Mouse (Mus musculus): ENCODE data around the gene Rasgrp4.
"Not testable (repeated sequence)": the region's sequence is repeated elsewhere in the genome, so short reads cannot be mapped to it uniquely, and the experiment has no call there.

Gene Rasgrp4

DNA sequence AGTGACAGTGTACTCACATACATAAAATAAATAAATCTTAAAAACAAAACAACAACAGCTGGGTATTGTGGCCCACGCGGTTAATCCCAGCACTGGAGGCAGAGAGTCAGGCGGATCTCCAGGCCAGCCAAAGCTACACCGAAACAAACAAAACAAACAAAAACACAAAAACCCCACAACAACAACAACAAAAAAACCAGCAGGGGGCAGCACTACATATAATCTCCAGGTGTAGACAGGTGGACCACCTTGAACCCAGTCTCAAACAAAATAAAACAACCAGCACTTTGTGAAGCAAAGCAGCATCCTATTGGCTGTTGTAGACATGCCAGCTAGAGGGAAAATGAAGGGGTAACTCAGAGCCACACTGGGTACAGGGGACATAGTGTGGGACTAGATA, 43.5 kb downstream of the Rasgrp4 start:
- no peak for DNase-seq (ENCODE audit: low spot score)

DNA sequence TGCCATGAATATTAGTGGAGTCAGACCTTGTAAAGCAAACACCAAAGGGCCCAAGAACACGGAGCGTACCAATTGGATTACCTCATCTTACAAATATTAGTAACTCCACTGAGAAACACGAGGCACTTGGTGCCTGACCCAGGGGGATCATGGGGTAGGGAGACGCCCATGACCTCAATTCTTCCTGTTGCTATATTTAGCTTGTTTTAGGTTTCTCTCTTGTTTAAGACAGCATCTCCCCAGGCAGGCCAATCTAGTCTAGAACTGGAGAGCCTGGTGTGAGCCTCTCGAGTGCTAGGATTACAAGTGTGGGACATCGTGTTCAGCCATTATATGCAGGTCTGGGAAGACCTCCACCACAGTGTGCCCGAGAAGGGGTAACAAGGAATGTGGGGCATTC, 44.7 kb downstream of the Rasgrp4 start:
- DNase-seq (ENCODE audit: low spot score), result no peak

DNA sequence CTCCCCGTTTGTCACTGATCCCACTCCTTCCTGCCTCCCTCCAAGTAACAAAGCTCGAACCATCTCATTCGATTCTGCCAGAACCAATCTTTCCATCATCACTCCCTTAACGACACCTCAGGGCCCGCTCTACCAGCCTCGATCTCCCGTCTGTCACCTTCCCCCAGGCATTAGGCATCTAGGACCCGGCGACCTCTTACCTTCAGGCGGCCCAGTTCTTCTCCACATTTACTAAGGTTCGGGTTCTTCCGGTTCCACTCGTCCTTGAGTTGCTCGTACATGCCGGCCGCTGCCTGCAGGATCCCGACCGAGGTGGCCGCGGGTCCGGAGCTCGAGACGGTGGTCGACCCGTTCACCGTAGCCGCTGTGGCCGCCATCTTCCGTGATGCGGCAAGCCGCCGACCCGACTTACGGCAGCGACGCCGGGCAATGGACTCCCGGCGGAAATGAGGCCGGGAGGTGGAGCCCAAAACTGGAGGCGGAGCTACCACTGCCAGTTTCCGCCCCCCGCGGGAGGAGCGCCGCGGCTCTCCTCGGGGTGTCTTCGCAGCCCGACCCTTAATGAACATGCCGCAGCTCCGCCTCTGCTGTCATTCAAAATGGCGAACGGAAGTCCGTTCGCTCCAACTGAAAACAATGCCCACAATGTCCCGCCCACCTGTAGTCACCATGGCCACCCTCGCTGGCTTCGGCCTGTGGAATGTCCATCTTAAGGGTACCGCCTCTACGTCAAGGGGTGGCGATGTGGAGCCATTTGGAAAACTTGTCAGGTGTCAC, 45.6 kb downstream of the Rasgrp4 start, which contains the start of gene Psmd8:
Gene Psmd8 (minus strand): TSS at position 625 of the 777 bp plus-strand sequence.
- DNase-seq (ENCODE audit: low spot score), result peak; percentile 99

DNA sequence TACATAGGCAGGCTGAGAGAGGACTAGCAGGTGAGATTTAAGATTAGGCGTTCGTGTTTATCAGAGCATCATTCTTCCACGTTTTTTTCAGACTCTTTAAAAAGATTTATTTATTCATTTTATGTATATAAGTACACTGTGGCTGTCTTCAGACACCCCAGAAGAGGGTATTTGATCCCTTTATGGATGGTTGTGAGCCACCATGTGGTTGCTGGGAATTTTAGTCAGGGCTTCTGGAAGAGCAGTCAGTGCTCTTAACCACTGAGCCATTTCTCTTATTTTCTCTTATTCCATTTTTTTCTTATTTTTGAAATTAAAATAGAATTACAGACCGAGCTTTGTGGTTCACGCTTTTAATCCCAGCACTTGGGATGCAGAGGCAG, 46.2 kb downstream of the Rasgrp4 start:
- no peak for DNase-seq (ENCODE audit: low spot score)

DNA sequence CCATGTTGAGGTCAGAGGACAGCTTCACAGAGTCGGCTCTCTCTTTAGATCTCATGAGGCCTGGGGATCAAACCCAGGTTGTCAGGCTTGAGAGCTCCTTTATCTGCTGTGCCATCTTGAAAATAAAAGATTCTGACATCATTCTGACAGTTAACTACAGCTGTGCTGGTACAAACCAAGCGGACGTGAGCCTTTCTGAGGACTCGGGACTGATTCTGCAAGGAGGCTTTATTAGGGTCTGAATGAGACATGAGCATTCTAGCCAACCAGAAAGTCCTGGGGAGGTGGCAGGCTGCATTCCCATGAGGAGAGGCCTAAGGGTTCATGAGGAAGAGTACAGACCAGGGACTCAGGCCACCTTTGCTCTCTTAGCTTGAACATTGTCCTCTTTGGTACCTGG, 46.7 kb downstream of the Rasgrp4 start:
- DNase-seq (ENCODE audit: low spot score), result not testable (repeated sequence)

DNA sequence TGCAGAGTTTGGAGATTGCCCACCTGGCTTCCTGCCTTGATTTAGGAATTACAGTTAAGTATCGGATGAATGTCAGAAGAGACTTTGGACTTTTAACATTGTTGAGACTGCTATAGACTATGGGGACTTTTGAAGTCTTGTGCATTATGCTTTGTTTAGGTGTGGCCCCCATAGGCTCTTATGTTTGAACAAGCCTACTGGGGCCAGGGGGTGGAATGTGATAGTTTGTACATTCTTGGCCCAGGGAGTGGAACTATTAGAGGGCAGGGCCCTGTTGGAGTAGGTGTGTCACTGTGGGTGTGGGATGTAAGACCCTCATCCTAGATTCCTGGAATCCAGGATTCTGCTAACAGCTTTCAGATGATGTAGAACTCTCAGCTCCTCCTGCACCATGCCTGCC, 59.6 kb downstream of the Rasgrp4 start:
- not testable (repeated sequence) for DNase-seq (ENCODE audit: low spot score)

DNA sequence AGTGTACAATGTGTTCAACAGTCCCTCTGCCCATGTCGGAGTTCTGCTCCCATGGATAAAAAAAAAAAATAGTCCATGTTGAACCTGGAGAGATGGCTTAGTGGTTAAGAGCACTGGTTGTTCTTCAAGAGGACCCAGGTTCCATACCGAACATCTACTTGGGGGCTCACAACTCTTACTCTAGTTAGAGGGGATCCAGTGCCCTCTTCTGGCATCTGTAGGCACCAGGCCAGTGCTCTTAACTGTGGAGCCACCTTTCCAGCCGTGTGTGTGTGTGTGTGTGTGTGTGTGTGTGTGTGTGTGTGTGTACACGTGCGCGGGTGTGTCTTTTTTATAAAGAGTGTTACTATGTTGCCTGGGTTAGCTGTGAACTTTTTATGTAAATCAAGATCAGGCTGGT, 67.9 kb downstream of the Rasgrp4 start:
- no peak for DNase-seq (ENCODE audit: low spot score)

All from embryo, embryonic 10.5 days (tissue).